Mouse (Mus musculus) urinary bladder, postnatal 25 days (tissue): ENCODE measurements at regions not wholly inside any gene's neighbourhood (a gene's known extent, or its start where the extent isn't known, plus 50 kb on each side); places are given as distances from the start of the nearest gene placed in this dataset.

Experiments
- DNase-seq: peaks from one replicate; pipeline ENCODE4 v3.0.0; 2022; ENCODE audit warnings: low spot score

DNA sequence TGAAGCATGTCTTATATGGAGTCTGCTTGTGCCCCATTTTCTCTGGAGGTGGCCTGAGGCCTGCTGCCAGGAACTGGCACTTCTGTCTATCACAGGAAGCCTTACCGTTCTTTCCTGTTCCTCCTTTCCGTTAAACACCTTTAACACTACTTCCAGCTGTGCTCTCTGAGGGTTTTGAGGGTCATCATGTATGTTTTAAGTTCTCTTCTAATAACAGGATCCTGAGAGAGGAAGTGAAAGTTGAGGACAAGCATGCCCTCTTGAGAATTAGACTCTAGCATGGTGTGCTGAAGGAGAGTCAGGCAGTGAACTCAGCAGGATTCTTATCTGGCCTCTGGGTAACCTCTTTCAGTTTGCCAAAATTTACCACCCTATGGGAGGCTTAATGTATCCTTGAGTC is 418.0 kb upstream of the 9430069I07Rik start:
- DNase-seq = no peak

DNA sequence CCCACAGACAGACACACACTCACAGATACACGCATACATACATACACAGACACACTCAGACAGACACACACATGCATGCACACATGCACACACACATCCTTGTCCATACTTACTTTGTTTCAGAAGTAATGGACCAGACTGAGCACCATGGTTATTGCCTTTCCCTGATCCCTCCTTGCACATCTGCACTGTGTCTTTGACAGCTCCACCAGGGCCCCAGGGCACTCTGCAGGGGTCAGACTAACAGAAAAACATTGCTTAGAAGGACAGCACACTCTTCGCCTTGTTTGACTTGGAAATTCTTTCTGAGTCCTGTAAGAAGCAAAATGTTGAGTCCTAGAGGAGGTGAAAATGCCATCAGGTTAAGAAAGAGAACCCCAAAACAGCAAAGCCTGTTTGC is 394.1 kb upstream of the 9430069I07Rik start:
- no peak for DNase-seq

GRCm38 (mm10) chr15:34751021-34751420 is 393.3 kb upstream of the 9430069I07Rik start:
- DNase-seq = no peak

GRCm38 (mm10) chr15:34747111-34747510 is 389.4 kb upstream of the 9430069I07Rik start:
- no peak for DNase-seq

DNA sequence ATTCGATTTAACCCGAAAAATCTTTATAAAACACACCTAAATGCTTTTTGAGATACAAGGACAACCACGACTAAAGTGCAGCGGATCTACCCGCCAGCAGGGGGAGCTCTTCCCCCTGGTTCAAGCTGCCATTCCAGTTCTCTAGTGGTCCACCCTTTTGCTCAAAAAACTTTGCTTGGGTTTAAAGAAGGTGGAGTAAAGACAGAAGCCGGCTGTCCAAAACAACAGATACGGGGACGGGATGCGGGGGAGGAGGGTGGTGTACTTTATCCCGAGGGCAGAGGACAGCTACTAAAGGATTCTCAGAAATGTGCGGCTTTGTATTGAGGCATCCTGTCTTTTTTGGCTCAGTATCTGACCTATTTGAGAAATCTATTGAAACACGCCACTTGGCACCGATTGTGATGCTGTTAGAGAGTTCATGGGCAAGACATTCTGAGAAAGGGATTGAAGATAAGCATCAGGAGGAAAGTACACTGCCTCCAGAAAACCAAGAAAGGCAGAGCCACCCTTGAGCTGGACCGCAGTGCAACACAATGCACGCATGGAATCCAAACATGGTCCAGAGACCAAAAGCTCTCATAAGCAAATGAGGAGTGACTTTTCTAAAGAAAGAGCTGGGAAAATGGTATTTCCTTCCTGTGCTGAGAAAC is 385.6 kb upstream of the 9430069I07Rik start:
- peak; percentile 29 for DNase-seq

DNA sequence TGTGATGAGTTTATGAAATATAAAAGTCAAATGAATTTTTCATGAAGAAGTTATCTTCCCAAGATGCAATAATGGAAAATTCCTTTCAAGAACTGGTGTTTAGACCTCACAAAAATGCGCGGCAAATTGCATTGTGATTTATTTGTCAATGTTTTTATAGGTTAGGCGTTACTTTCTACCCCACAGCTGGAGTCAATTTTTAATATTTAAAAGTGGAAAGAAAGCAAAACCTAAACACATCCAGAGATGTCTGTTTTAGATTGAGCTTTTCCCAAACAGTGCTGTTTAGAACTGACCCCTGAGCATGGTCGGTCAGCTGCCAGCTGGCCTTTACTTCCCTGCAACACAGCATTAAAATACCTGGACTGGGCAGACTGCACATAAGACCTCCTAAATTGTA is 383.8 kb upstream of the 9430069I07Rik start:
- DNase-seq = no peak
